Mouse (Mus musculus) midbrain, embryonic 15.5 days (tissue): ENCODE data around the gene Fbln2. TPM values are rescaled to one million over a fixed set of nuclear protein-coding genes. Genes with fewer than 3 reads are reported as not detected.

ENCODE experiments used
- ATAC-seq: fragments of 200-750 bp; cut with Nextera tagmentation; replicated peaks from 2 replicates; pipeline ENCODE4 v1.8.0; 2017; ENCODE audit warnings: moderate TSS enrichment
- H3K27ac ChIP-seq: fragments of 300-500 bp; sonication (generic); 2 replicates; pipeline ENCODE4 v1.5.1; 2015; ENCODE audit warnings: mild to moderate bottlenecking, inconsistent platforms
- H3K27me3 ChIP-seq: fragments of 300-500 bp; sonication (generic); replicated peaks from 2 replicates; pipeline ENCODE4 v1.6.1; 2015; ENCODE audit warnings: inconsistent platforms
- H3K36me3 ChIP-seq: fragments of 300-500 bp; sonication (generic); replicated peaks from 2 replicates; pipeline ENCODE4 v1.6.1; 2015; ENCODE audit warnings: inconsistent platforms
- H3K4me1 ChIP-seq: fragments of 300-500 bp; sonication (generic); 2 replicates; pipeline ENCODE4 v1.6.1; 2015; ENCODE audit warnings: inconsistent platforms
- H3K4me2 ChIP-seq: fragments of 300-500 bp; sonication (generic); 2 replicates; pipeline ENCODE4 v1.6.1; 2015; ENCODE audit warnings: inconsistent platforms, mild to moderate bottlenecking, moderate library complexity
- H3K4me3 ChIP-seq: fragments of 300-500 bp; sonication (generic); 2 replicates; pipeline ENCODE4 v1.5.1; 2015; ENCODE audit warnings: mild to moderate bottlenecking, inconsistent platforms
- H3K9ac ChIP-seq: fragments of 300-500 bp; sonication (generic); 2 replicates; pipeline ENCODE4 v1.6.1; 2015; ENCODE audit warnings: mild to moderate bottlenecking, inconsistent platforms
- H3K9me3 ChIP-seq: fragments of 300-500 bp; sonication (generic); 2 replicates; pipeline ENCODE4 v1.6.1; 2016; ENCODE audit warnings: inconsistent platforms
- WGBS: fragments of 180-500 bp; shearing (Covaris S2); methylation state at CpG from one replicate; pipeline ENCODE4 v1.1.7; 2015; ENCODE audit warnings: mixed read lengths; 5-methylcytosine and 5-hydroxymethylcytosine counted together
- polyA plus RNA-seq: library from polyadenylated mRNA; unstranded; fragments of >200 nt; fragmentation: Nextera tagmentation; extraction: Ambion mirVana; gene quantifications from 2 replicates; pipeline ENCODE4 v1.2.1, GENCODE M21; 2015

Fbln2 gene
- polyA plus RNA-seq, 1 experiment from 2014 or later, result 15.1 TPM

GRCm38 (mm10) chr6:91285814-91286545 is 73.7 kb downstream of the Fbln2 start:
- Histone ChIP-seq H3K4me3 (peak overlapping the region; percentile 31), H3K4me1 (peaks cover 33% of the 10 kb centered on the region), H3K27me3 (0 out of 2 replicates have a peak, but pooled peaks cover 2% of the 10 kb centered on the region), H3K27ac (peak overlapping the region; percentile 85; the same call in 1 of the 2 replicates), H3K4me2 (peak overlapping the region; percentile 76), H3K9me3 (no peaks in the 10 kb centered on the region), H3K9ac (peak overlapping the region; percentile 39; the same call in 1 of the 2 replicates), H3K36me3 (no peaks in the 10 kb centered on the region)
- 30% methylated on average over 30 of the region's 30 CpGs for WGBS
- no peak; the same call in 1 of the 2 replicates for ATAC-seq

GRCm38 (mm10) chr6:91286624-91287023 is 74.4 kb downstream of the Fbln2 start:
- no peak overlapping the region for H3K27ac ChIP-seq
- ATAC-seq, result peak; percentile 21; the same call in 1 of the 2 replicates

GRCm38 (mm10) chr6:91287148-91287547 is 74.9 kb downstream of the Fbln2 start:
- Histone ChIP-seq H3K9me3 (no peaks in the 10 kb centered on the region), H3K4me3 (no peak overlapping the region), H3K4me2 (no peak overlapping the region), H3K27me3 (0 out of 2 replicates have a peak, but pooled peaks cover 2% of the 10 kb centered on the region), H3K27ac (no peak overlapping the region), H3K4me1 (peaks cover 33% of the 10 kb centered on the region), H3K36me3 (no peaks in the 10 kb centered on the region), H3K9ac (no peak overlapping the region)
- no peak for ATAC-seq
- whole genome bisulfite sequencing, result 63% methylated on average over 4 of the region's 4 CpGs

More at GRCm38 (mm10) chr6:91286624-91287023, 74.4 kb downstream of the Fbln2 start:
- Histone ChIP-seq H3K4me3 (no peak overlapping the region), H3K9me3 (no peaks in the 10 kb centered on the region), H3K4me2 (peak overlapping the region; percentile 76), H3K4me1 (peaks cover 33% of the 10 kb centered on the region), H3K9ac (no peak overlapping the region; the same call in 1 of the 2 replicates), H3K36me3 (no peaks in the 10 kb centered on the region), H3K27me3 (0 out of 2 replicates have a peak, but pooled peaks cover 2% of the 10 kb centered on the region)
- 2% methylated on average over 15 of the region's 15 CpGs for WGBS

- no peak overlapping the region for H3K9ac ChIP-seq
- H3K27me3 ChIP-seq, result 0 out of 2 replicates have a peak, but pooled peaks cover 2% of the 10 kb centered on the region
- no peak overlapping the region for H3K4me2 ChIP-seq
- peaks cover 33% of the 10 kb centered on the region for H3K4me1 ChIP-seq
- WGBS, result 70% methylated on average over 6 of the region's 6 CpGs
- no peak overlapping the region for H3K27ac ChIP-seq
- H3K4me3 ChIP-seq, result no peak overlapping the region
- no peak for ATAC-seq
- no peaks in the 10 kb centered on the region for H3K36me3 ChIP-seq
- H3K9me3 ChIP-seq, result no peaks in the 10 kb centered on the region
These were observed 75.4 kb downstream of the Fbln2 start for GRCm38 (mm10) chr6:91287636-91288035.

- Histone ChIP-seq H3K4me1 (peaks cover 33% of the 10 kb centered on the region), H3K27ac (no peak overlapping the region), H3K4me2 (no peak overlapping the region), H3K27me3 (0 out of 2 replicates have a peak, but pooled peaks cover 2% of the 10 kb centered on the region), H3K9me3 (no peaks in the 10 kb centered on the region), H3K9ac (no peak overlapping the region), H3K4me3 (no peak overlapping the region), H3K36me3 (no peaks in the 10 kb centered on the region)
- whole genome bisulfite sequencing, result 48% methylated on average over 3 of the region's 3 CpGs
- no peak for ATAC-seq
These were observed 76.1 kb downstream of the Fbln2 start for GRCm38 (mm10) chr6:91288251-91288785.

- Histone ChIP-seq H3K9ac (no peak overlapping the region), H3K36me3 (no peaks in the 10 kb centered on the region), H3K4me2 (no peak overlapping the region), H3K9me3 (no peaks in the 10 kb centered on the region), H3K27ac (no peak overlapping the region), H3K27me3 (0 out of 2 replicates have a peak, but pooled peaks cover 2% of the 10 kb centered on the region), H3K4me3 (no peak overlapping the region), H3K4me1 (peaks cover 33% of the 10 kb centered on the region)
- ATAC-seq, result no peak
- 73% methylated on average over 1 of the region's 1 CpGs for WGBS
These were observed 76.7 kb downstream of the Fbln2 start for GRCm38 (mm10) chr6:91288961-91289360.

- Histone ChIP-seq H3K9ac (no peak overlapping the region), H3K4me3 (no peak overlapping the region), H3K36me3 (no peaks in the 10 kb centered on the region), H3K9me3 (no peaks in the 10 kb centered on the region), H3K4me2 (no peak overlapping the region), H3K4me1 (peaks cover 13% of the 10 kb centered on the region), H3K27ac (no peak overlapping the region), H3K27me3 (0 out of 2 replicates have a peak, but pooled peaks cover 2% of the 10 kb centered on the region)
- WGBS, result 78% methylated on average over 10 of the region's 10 CpGs
- no peak for ATAC-seq
These were observed 78.7 kb downstream of the Fbln2 start for GRCm38 (mm10) chr6:91290937-91291336.

GRCm38 (mm10) chr6:91295431-91295830 is 83.2 kb downstream of the Fbln2 start:
- no peak overlapping the region for H3K9ac ChIP-seq
- no peaks in the 10 kb centered on the region for H3K36me3 ChIP-seq
- H3K4me3 ChIP-seq, result no peak overlapping the region
- H3K4me1 ChIP-seq, result peaks cover 8% of the 10 kb centered on the region; the same call in 1 of the 2 replicates
- no peaks in the 10 kb centered on the region for H3K9me3 ChIP-seq
- no peak overlapping the region for H3K4me2 ChIP-seq
- WGBS, result 88% methylated on average over 4 of the region's 4 CpGs
- H3K27me3 ChIP-seq, result no peaks in the 10 kb centered on the region
- ATAC-seq, result no peak
- H3K27ac ChIP-seq, result no peak overlapping the region

GRCm38 (mm10) chr6:91298828-91299227 is 86.6 kb downstream of the Fbln2 start:
- no peak overlapping the region for H3K9ac ChIP-seq
- no peak overlapping the region for H3K4me3 ChIP-seq
- H3K4me1 ChIP-seq, result peaks cover 29% of the 10 kb centered on the region
- H3K4me2 ChIP-seq, result no peak overlapping the region
- H3K27me3 ChIP-seq, result no peaks in the 10 kb centered on the region
- H3K9me3 ChIP-seq, result no peaks in the 10 kb centered on the region
- no peak for ATAC-seq
- H3K27ac ChIP-seq, result no peak overlapping the region
- no peaks in the 10 kb centered on the region for H3K36me3 ChIP-seq
- WGBS, result 49% methylated on average over 6 of the region's 6 CpGs

GRCm38 (mm10) chr6:91300079-91300478 is 87.8 kb downstream of the Fbln2 start:
- Histone ChIP-seq H3K9me3 (no peaks in the 10 kb centered on the region), H3K36me3 (no peaks in the 10 kb centered on the region), H3K4me1 (peaks cover 29% of the 10 kb centered on the region), H3K27ac (peak overlapping the region; percentile 28; the same call in 1 of the 2 replicates), H3K9ac (no peak overlapping the region), H3K27me3 (no peaks in the 10 kb centered on the region), H3K4me3 (no peak overlapping the region), H3K4me2 (no peak overlapping the region)
- WGBS, result 42% methylated on average over 3 of the region's 3 CpGs
- no peak for ATAC-seq

- 11% methylated on average over 1 of the region's 1 CpGs for WGBS
- Histone ChIP-seq H3K4me2 (no peak overlapping the region), H3K9ac (0 out of 2 replicates have a peak overlapping the region, but pooled peaks have one; percentile 6), H3K36me3 (no peaks in the 10 kb centered on the region), H3K4me1 (peaks cover 29% of the 10 kb centered on the region), H3K27me3 (no peaks in the 10 kb centered on the region), H3K27ac (peak overlapping the region; percentile 88), H3K4me3 (no peak overlapping the region), H3K9me3 (no peaks in the 10 kb centered on the region)
- ATAC-seq, result peak; percentile 93
These were observed 89.6 kb downstream of the Fbln2 start for GRCm38 (mm10) chr6:91301839-91302238.

- Histone ChIP-seq H3K4me2 (no peak overlapping the region), H3K27ac (peak overlapping the region; percentile 88), H3K27me3 (no peaks in the 10 kb centered on the region), H3K4me1 (peaks cover 29% of the 10 kb centered on the region), H3K4me3 (no peak overlapping the region), H3K36me3 (no peaks in the 10 kb centered on the region), H3K9ac (0 out of 2 replicates have a peak overlapping the region, but pooled peaks have one; percentile 6), H3K9me3 (no peaks in the 10 kb centered on the region)
- peak; percentile 45 for ATAC-seq
- 60% methylated on average over 3 of the region's 3 CpGs for WGBS
These were observed 90.1 kb downstream of the Fbln2 start for GRCm38 (mm10) chr6:91302337-91302736.
